Mouse (Mus musculus) heart, embryonic 11.5 days (tissue): ENCODE results near the gene Omd. TPM values are rescaled to one million over a fixed set of nuclear protein-coding genes. Genes with fewer than 3 reads are reported as not detected.

Experiments used
- ATAC-seq: fragments of 200-750 bp; cut with Nextera tagmentation; replicated peaks from 2 replicates; pipeline ENCODE4 v1.8.0; 2017; ENCODE audit warnings: moderate library complexity; ENCODE audit not compliant: insufficient number of reproducible peaks, low FRiP score, low TSS enrichment
- H3K27ac ChIP-seq: fragments of 300-500 bp; sonication (generic); 2 replicates; pipeline ENCODE4 v1.5.1; 2014; ENCODE audit warnings: mild to moderate bottlenecking, low read depth, low read length
- H3K27me3 ChIP-seq: fragments of 300-500 bp; sonication (generic); 2 replicates; pipeline ENCODE4 v1.6.1; 2014; ENCODE audit warnings: mild to moderate bottlenecking, low read length, mixed read lengths; ENCODE audit not compliant: control insufficient read depth, insufficient read depth
- H3K36me3 ChIP-seq: fragments of 300-500 bp; sonication (generic); 2 replicates; pipeline ENCODE4 v1.6.1; 2014; ENCODE audit warnings: mild to moderate bottlenecking, low read length, moderate library complexity, mixed read lengths; ENCODE audit not compliant: control insufficient read depth, insufficient read depth
- H3K4me1 ChIP-seq: fragments of 300-500 bp; sonication (generic); 2 replicates; pipeline ENCODE4 v1.6.1; 2014; ENCODE audit warnings: low read length; ENCODE audit not compliant: control insufficient read depth, insufficient read depth
- H3K4me2 ChIP-seq: fragments of 300-500 bp; sonication (generic); 2 replicates; pipeline ENCODE4 v1.6.1; 2014; ENCODE audit warnings: mild to moderate bottlenecking, moderate library complexity
- H3K4me3 ChIP-seq: fragments of 300-500 bp; sonication (generic); 2 replicates; pipeline ENCODE4 v1.5.1; 2014; ENCODE audit warnings: low read depth, low read length
- H3K9ac ChIP-seq: fragments of 300-500 bp; sonication (generic); 2 replicates; pipeline ENCODE4 v1.6.1; 2014; ENCODE audit warnings: mild to moderate bottlenecking, low read depth, low read length, moderate library complexity
- H3K9me3 ChIP-seq: fragments of 300-500 bp; sonication (generic); replicated peaks from 2 replicates; pipeline ENCODE4 v1.6.1; 2016; ENCODE audit warnings: low read length; ENCODE audit not compliant: control insufficient read depth
- WGBS: fragments of 180-500 bp; shearing (Covaris S2); extraction: QIAGEN DNeasy Blood & Tissue Kit; methylation state at CpG from one replicate; pipeline ENCODE4 v1.1.7; 2014; ENCODE audit not compliant: insufficient replicate concordance; 5-methylcytosine and 5-hydroxymethylcytosine counted together
- polyA plus RNA-seq: library from polyadenylated mRNA; unstranded; fragments of >200 nt; fragmentation: Nextera tagmentation; extraction: Ambion mirVana; gene quantifications from 2 replicates; pipeline ENCODE4 v1.2.1, GENCODE M21; 2014

The Omd gene
- 0.46 TPM in 2 replicates for polyA plus RNA-seq

DNA sequence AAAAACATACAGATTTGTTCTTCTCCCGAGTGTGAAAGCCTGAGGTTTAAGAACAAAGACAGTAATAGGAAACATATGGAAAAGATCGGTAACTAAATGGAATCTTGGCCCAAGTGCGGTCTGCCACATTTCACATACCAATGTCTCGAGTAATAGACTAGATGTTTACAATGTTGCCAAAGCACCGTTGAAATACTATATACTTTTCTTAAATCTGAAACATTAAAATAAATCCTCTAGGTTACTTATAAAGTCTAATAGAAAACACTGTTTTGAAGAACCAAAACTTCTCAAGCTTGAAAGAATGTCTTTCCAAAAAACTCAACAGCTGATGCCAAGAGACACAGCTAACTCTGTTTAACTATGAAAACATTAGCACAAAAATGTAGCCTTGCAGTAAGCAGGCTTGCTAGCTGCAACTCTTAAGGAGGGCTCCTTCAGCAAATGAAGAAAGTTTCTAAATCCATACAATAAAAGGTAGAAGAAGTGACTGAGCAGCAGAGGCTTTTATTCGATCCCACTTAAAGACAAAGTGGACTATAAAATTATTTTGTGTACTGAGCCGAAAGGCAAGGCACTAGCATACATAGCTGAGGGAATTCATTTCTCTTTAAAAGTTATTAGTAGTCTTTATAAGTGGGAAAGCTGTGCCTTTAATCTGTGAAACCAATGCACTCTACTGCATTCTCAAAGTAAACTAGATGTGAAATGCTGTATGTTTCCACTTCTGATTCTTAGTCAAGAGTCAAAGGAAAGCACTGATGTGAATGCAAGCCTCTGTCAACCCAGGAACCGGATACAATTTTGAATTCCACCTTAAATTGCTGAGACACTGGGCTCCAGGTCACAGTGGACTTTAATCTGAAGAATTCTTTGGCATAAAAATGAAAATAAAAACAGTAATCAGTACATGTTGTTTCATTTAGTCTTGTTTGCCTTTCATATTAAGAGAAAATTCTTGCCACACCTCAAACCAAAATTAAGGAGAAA lies at the start of gene Omd:
TSS of gene Omd (plus strand) at position 922 of the 990 bp plus-strand sequence.
- 64% methylated on average over 8 of the region's 8 CpGs for WGBS
- Histone ChIP-seq H3K9ac (no peak within 1 kb of the TSS), H3K27ac (0 out of 2 replicates have a peak within 1 kb of the TSS, but pooled peaks have one; percentile 25), H3K4me3 (no peak within 1 kb of the TSS), H3K36me3 (no peaks in the 10 kb centered on the region), H3K4me2 (no peak within 1 kb of the TSS), H3K9me3 (no peaks in the 10 kb centered on the region), H3K27me3 (no peaks in the 10 kb centered on the region), H3K4me1 (no peaks in the 10 kb centered on the region)
- no peak for ATAC-seq

DNA sequence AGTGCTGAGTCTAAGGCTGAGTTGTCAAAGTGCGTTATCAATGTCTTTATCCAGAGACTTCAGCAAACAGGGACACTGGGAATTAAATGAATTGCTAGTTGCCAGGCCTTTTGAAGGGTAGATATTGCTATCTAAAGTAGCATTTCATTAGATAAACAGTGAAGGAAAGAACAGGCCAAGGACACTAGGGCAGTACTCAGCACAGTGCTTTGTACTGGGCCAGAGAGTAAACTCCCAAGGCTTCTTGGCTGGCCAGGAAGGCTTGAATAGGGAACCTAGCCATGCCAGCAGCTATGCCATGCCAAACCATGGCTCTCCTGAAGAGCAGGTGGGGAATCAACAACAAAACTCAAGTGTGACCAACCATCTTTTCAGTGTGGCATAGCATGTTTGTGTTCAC lies 45.3 kb upstream of the Omd start:
- Histone ChIP-seq H3K9me3 (no peaks in the 10 kb centered on the region), H3K27ac (no peak overlapping the region), H3K27me3 (no peaks in the 10 kb centered on the region), H3K9ac (no peak overlapping the region), H3K36me3 (no peaks in the 10 kb centered on the region), H3K4me1 (no peaks in the 10 kb centered on the region), H3K4me2 (no peak overlapping the region), H3K4me3 (no peak overlapping the region)
- WGBS = 86% methylated on average over 1 of the region's 1 CpGs
- no peak for ATAC-seq

GRCm38 (mm10) chr13:49538693-49539092 lies 43.6 kb upstream of the Omd start:
- 84% methylated on average over 1 of the region's 1 CpGs for WGBS
- no peaks in the 10 kb centered on the region for H3K9me3 ChIP-seq
- H3K27me3 ChIP-seq = no peaks in the 10 kb centered on the region
- ATAC-seq = no peak
- no peaks in the 10 kb centered on the region for H3K4me1 ChIP-seq
- H3K36me3 ChIP-seq = no peaks in the 10 kb centered on the region
- no peak overlapping the region for H3K4me2 ChIP-seq
- no peak overlapping the region for H3K4me3 ChIP-seq
- no peak overlapping the region for H3K9ac ChIP-seq
- H3K27ac ChIP-seq = no peak overlapping the region

DNA sequence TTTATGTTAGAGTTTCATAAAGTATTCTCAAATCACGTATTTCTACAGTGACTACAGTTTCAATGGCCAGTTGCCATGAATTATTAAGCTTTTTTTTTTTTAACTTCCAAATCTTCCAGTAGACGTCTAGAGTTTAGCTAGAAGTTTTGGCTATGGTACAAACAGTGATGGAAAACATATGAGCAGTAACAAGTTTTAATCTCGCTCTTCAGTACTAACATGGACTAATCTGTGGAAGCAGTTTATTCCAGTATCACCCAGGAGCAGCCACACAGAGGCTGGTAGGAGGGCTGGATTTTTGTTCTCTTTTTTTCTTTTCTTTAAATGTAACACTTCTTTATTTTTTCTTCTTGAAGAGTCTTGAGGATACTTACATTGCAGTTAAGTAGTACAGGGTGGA lies 38.0 kb upstream of the Omd start, which contains the start of gene Aspn:
TSS of gene Aspn (plus strand) at position 165 of the 400 bp plus-strand sequence.
- Histone ChIP-seq H3K4me2 (no peak within 1 kb of the TSS), H3K9me3 (no peaks in the 10 kb centered on the region), H3K4me3 (no peak within 1 kb of the TSS), H3K27me3 (no peaks in the 10 kb centered on the region), H3K4me1 (no peaks in the 10 kb centered on the region), H3K36me3 (no peaks in the 10 kb centered on the region), H3K9ac (no peak within 1 kb of the TSS), H3K27ac (no peak within 1 kb of the TSS)
- WGBS = 74% methylated on average over 3 of the region's 3 CpGs
- no peak for ATAC-seq

GRCm38 (mm10) chr13:49545646-49546045 lies 36.6 kb upstream of the Omd start:
- H3K4me3 ChIP-seq = no peak overlapping the region
- no peak overlapping the region for H3K4me2 ChIP-seq
- no peaks in the 10 kb centered on the region for H3K9me3 ChIP-seq
- ATAC-seq = no peak
- H3K27me3 ChIP-seq = no peaks in the 10 kb centered on the region
- H3K4me1 ChIP-seq = no peaks in the 10 kb centered on the region
- whole genome bisulfite sequencing = 27% methylated on average over 3 of the region's 3 CpGs
- no peaks in the 10 kb centered on the region for H3K36me3 ChIP-seq
- H3K27ac ChIP-seq = peak overlapping the region; percentile 54; the same call in 1 of the 2 replicates
- no peak overlapping the region for H3K9ac ChIP-seq

- Histone ChIP-seq H3K9me3 (no peaks in the 10 kb centered on the region), H3K4me3 (no peak overlapping the region), H3K9ac (no peak overlapping the region), H3K4me2 (no peak overlapping the region), H3K27me3 (no peaks in the 10 kb centered on the region), H3K36me3 (no peaks in the 10 kb centered on the region), H3K4me1 (no peaks in the 10 kb centered on the region), H3K27ac (no peak overlapping the region)
- ATAC-seq = no peak
- WGBS = 88% methylated on average over 1 of the region's 1 CpGs
Measured at GRCm38 (mm10) chr13:49546517-49546916, 35.7 kb upstream of the Omd start.

GRCm38 (mm10) chr13:49547563-49548150 lies 34.6 kb upstream of the Omd start:
- H3K9ac ChIP-seq = no peak overlapping the region
- no peaks in the 10 kb centered on the region for H3K27me3 ChIP-seq
- no peak overlapping the region for H3K4me3 ChIP-seq
- H3K4me1 ChIP-seq = no peaks in the 10 kb centered on the region
- no peak overlapping the region for H3K27ac ChIP-seq
- no peaks in the 10 kb centered on the region for H3K36me3 ChIP-seq
- ATAC-seq = no peak
- no peaks in the 10 kb centered on the region for H3K9me3 ChIP-seq
- no peak overlapping the region for H3K4me2 ChIP-seq
- 59% methylated on average over 1 of the region's 1 CpGs for WGBS

GRCm38 (mm10) chr13:49549616-49550015 lies 32.6 kb upstream of the Omd start:
- H3K9ac ChIP-seq = no peak overlapping the region
- no peaks in the 10 kb centered on the region for H3K9me3 ChIP-seq
- no peaks in the 10 kb centered on the region for H3K4me1 ChIP-seq
- H3K4me2 ChIP-seq = no peak overlapping the region
- no peaks in the 10 kb centered on the region for H3K27me3 ChIP-seq
- H3K36me3 ChIP-seq = no peaks in the 10 kb centered on the region
- ATAC-seq = no peak
- H3K27ac ChIP-seq = no peak overlapping the region
- WGBS = 92% methylated on average over 3 of the region's 3 CpGs
- no peak overlapping the region for H3K4me3 ChIP-seq
